In the genomic region with DNA sequence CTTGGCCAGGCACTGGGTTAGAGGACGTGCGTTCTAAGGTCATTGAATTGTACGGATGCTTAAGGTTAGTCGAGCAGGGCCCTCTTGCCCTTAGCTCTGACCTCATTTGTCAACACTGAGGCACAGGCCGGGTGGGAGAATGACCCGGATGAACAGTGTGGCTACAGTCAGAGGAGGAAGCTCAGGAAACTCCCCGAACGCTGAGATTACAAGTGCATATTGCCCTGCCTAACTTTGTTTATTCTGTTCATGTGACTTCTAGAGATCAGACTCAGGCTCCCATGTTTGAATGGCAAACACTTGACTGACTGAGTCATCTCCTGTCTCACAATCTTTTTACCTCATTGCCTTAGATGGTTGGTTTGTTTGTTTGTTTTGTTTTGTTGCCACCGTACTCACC, we compare ENCODE assay signal across 24 mouse cellular contexts. TPM values are rescaled to one million over a fixed set of nuclear protein-coding genes. Genes with fewer than 3 reads are reported as not detected.
DNase-seq lines count a peak whose midpoint lies in the region; ATAC-seq and TF ChIP-seq lines count a peak whose summit lies in the region.
"Had no signal": no experiment of that assay in that cellular context is flagged by ENCODE, and none has a peak within 500 bp of the region (broad histone marks: within the 10 kb centered on the region; RNA-seq: fewer than 3 reads in every experiment).

No protein-coding gene starts in this region.

- no peak overlapping the region for H3K4me3 ChIP-seq in lung, adult 2 months (replicated peaks; ENCODE audit: extremely low read depth, low read depth, low read length)
- no peak overlapping the region for H3K4me3 ChIP-seq in intestine, postnatal 0 days (ENCODE audit: low read depth, low read length)
- H3K4me3 ChIP-seq: embryonic facial prominence, embryonic 15.5 days; forebrain, embryonic 15.5 days; heart, adult 2 months; heart, embryonic 13.5 days; left cerebral cortex, adult 2 months had no signal

- H3K9me3 ChIP-seq in intestine, postnatal 0 days (ENCODE audit: control insufficient read depth): no peaks in the 10 kb centered on the region
- H3K9me3 ChIP-seq: embryonic facial prominence, embryonic 15.5 days; forebrain, embryonic 15.5 days; heart, embryonic 13.5 days had no signal

- H3K4me2 ChIP-seq in intestine, postnatal 0 days (replicated peaks; ENCODE audit: low read depth): no peak overlapping the region
- H3K4me2 ChIP-seq: embryonic facial prominence, embryonic 15.5 days; forebrain, embryonic 15.5 days; heart, embryonic 13.5 days; midbrain, embryonic 11.5 days had no signal

- no peak for TF ChIP-seq POLR2A in lung, adult 2 months (IDR thresholded peaks at IDR 0.05; ENCODE audit: borderline replicate concordance, extremely low read depth, low read depth, low read length)

- H3K9ac ChIP-seq in intestine, postnatal 0 days (ENCODE audit: low read depth, low read length): no peak overlapping the region
- H3K9ac ChIP-seq: embryonic facial prominence, embryonic 15.5 days; forebrain, embryonic 15.5 days; heart, embryonic 13.5 days had no signal

- H3K36me3 ChIP-seq in intestine, postnatal 0 days (ENCODE audit: control insufficient read depth, insufficient read depth): no peaks in the 10 kb centered on the region
- H3K36me3 ChIP-seq: embryonic facial prominence, embryonic 15.5 days; forebrain, embryonic 15.5 days; heart, embryonic 13.5 days had no signal

- DNase-seq in lung, adult 2 months: peak; percentile 51
- no peak for DNase-seq in lung, postnatal 10 days
- peak; percentile 72 for DNase-seq in lung, postnatal 36 days
- DNase-seq in yolk sac, embryonic 10.5 days (ENCODE audit: low spot score): peak; percentile 76
- no peak for DNase-seq in c-Kit-positive CD71-positive TER-119-positive erythroid progenitor cells, embryonic 14.5 days (ENCODE audit: low spot score)
- DNase-seq in frontal cortex, adult 2 months (ENCODE audit: extremely low spot score in 1 of 2, low spot score in 1 of 2): no peak
- DNase-seq: adrenal gland, postnatal 10 days; cerebellum, adult 2 months; gastrocnemius, postnatal 14 days; heart, adult 2 months; heart, postnatal 14 days; kidney, adult 2 months; layer of hippocampus, adult 9-11 months; left cerebral cortex, postnatal 4 days; thymus, adult 18-20 months; thymus, postnatal 4 days had no signal

- H3K27ac ChIP-seq in intestine, postnatal 0 days (ENCODE audit: low read depth, low read length): no peak overlapping the region
- H3K27ac ChIP-seq: forebrain, embryonic 15.5 days; heart, adult 2 months; hindbrain, postnatal 0 days; kidney, postnatal 0 days; left cerebral cortex, adult 2 months had no signal

- ATAC-seq in intestine, postnatal 0 days: peak; percentile 50
- ATAC-seq: forebrain, embryonic 15.5 days; hindbrain, postnatal 0 days had no signal

- peaks cover 9% of the 10 kb centered on the region for H3K4me1 ChIP-seq in lung, adult 2 months (ENCODE audit: control insufficient read depth, insufficient read depth, low read length)
- peaks cover 2% of the 10 kb centered on the region; the same call in 1 of the 2 replicates for H3K4me1 ChIP-seq in intestine, postnatal 0 days (replicated peaks; ENCODE audit: control insufficient read depth, insufficient read depth, low read length)
- H3K4me1 ChIP-seq: forebrain, embryonic 15.5 days had no signal

- TF ChIP-seq CTCF in lung, adult 2 months (IDR thresholded peaks at IDR 0.05; ENCODE audit: insufficient read depth, low read length): no peak
- no peak for TF ChIP-seq CTCF in intestine, postnatal 0 days (IDR thresholded peaks at IDR 0.05; ENCODE audit: low read depth)

- H3K27me3 ChIP-seq in intestine, postnatal 0 days (replicated peaks; ENCODE audit: control insufficient read depth, insufficient read depth, low read length): no peaks in the 10 kb centered on the region
- H3K27me3 ChIP-seq: embryonic facial prominence, embryonic 15.5 days; forebrain, embryonic 15.5 days; heart, embryonic 13.5 days had no signal

- WGBS in lung, adult 2 months: 26% methylated on average over 9 of the region's 9 CpGs
- 39% methylated on average over 9 of the region's 9 CpGs for WGBS in intestine, postnatal 0 days

RNA-seq across cellular contexts. Expression of gene Lactb, which starts 36.2 kb away (rescaled TPM):
- polyA plus RNA-seq in lung, adult 2 months (2012; rRNA removed): 7.4 and 10.9 TPM in 2 replicates
- 14.9 and 17.2 TPM in 2 replicates for polyA plus RNA-seq in intestine, postnatal 0 days (2015; fragmentation: Nextera tagmentation; extraction: Ambion mirVana)
- 20.4 and 21.0 TPM in 2 replicates for polyA plus RNA-seq in frontal cortex, adult 2 months (2012; rRNA removed)

RNA-seq across cellular contexts. Expression of gene Tpm1, which starts 37.7 kb away (rescaled TPM):
- polyA plus RNA-seq in lung, adult 2 months (2012; rRNA removed): 168 and 359 TPM in 2 replicates
- 1,318 and 1,424 TPM in 2 replicates for polyA plus RNA-seq in intestine, postnatal 0 days (2015; fragmentation: Nextera tagmentation; extraction: Ambion mirVana)
- 265 and 280 TPM in 2 replicates for polyA plus RNA-seq in frontal cortex, adult 2 months (2012; rRNA removed)

Comparison
In these comparisons a context has a peak if more than half of its experiments do, and no peak if none do; other contexts are left out.
1. DNase-seq: peak in lung, adult 2 months (single experiment), lung, postnatal 36 days (single experiment) and yolk sac, embryonic 10.5 days (single experiment); none in lung, postnatal 10 days (single experiment), c-Kit-positive CD71-positive TER-119-positive erythroid progenitor cells, embryonic 14.5 days (single experiment) and frontal cortex, adult 2 months (0 of 2).